Mouse (Mus musculus): ENCODE measurements around the gene Flt3.

- TF ChIP-seq CTCF (IDR thresholded peaks at IDR 0.05; ENCODE audit: extremely low read depth, insufficient read length, insufficient replicate concordance, low read depth, low read length): no peak
- TF ChIP-seq POLR2A (IDR thresholded peaks at IDR 0.05; ENCODE audit: low read depth, low read length): no peak
Observed at GRCm38 (mm10) chr5:147399843-147400504, at the start of gene Flt3.
